Mouse (Mus musculus): Measurements from ENCODE around the gene Cacng7. TPM values are rescaled to one million over a fixed set of nuclear protein-coding genes. Genes with fewer than 3 reads are reported as not detected.

Gene Cacng7
- total RNA-seq (2023), result not detected

DNA sequence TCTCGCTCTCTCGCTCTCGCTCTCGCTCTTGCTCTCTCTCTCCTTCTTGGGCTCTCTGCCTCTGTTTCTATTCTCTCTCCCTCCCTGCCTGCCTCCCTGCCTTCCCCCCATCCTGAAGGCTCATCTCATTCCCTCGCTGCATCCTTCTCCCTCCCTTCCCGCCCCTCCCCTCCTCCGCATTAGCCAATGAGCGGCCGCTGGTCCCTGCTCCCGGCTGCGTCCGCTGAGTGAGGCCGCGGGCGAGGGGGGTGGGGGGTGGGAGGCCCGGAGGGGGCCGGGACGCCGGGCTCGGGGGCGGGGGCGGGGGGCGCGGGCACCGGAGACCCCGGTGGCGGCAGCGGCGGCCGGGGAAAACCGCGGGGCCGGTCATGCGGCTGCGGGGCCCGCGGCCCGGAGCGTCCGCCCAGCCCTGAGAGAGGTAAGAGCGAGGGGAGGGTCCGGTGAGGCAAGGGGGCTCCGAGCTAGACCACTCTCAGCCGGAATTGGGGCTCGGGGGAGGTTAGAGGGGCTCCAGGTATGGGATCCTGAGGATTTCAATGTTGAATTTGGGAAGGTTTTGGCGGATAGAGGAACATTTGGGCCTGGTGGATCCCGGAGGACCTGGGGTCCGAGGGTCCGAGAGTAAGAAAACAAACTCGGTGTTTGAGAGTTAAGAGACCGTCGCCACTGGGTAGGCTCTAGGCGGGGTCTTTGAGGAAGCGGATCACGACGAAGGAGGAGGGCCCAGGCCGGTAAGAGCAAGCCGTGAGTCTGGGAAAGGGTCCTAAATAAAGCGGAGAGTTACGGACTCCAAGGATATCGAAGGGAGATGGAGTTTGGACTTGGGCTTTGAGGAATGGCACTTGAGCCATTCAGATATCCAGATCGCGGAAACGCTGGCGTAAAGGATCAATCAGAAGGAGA, at the start of gene Cacng7:
Gene Cacng7 (plus strand): TSS at position 337 of the 903 bp plus-strand sequence.

DNA sequence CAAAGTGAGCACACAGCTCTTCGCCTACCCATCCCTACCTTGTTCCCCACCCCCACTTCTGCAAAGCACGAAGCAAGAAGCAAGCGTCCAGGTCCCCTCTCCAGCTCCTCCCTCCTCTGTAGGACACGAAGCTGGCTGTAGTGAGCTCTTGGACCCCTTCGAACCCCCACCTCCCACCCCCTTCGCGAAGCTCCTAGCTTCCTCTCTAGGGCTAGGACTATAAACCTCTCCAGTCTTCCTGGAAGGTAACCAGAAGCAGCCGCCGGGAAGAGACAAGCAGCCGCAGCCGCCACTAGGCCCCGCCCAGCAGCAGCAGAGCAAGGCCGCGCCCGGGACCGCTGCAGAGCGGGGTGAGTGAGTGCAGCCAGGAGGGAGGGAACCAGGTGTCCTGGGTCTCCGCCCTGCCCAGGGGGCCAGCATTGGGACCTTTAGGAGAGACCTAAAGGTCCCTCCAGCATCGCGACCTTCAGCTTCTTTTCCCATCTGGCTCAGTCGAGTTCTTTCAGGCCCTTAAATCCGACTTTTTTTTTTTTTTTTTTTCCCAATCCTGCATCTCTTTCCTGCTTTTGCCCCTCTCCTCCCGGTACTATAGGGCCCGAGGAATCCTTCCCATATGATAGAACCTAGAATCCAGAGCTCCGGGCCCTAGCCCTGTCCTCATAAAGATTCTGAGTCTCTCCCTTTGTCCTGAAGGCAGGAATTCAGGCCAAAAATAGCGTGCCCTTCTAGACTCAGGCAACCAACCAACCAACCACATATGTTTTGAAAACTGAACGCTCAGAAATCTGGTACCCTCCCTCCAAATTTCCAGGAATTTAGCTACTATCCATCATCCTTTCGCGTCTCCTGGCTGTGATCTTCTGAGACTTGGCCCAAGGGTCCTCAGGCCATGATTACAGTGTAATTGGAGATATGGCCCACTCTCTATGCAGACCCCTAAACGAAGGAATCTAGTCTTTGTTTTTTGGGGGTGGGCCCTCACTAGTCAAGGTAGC, 43.5 kb upstream of the Cacng7 start, which contains the start of the genes Myadm and Prkcg:
Gene Myadm (plus strand): TSS at position 105 of the 995 bp plus-strand sequence.
Gene Prkcg (plus strand): TSS at position 204 of the 995 bp plus-strand sequence.

DNA sequence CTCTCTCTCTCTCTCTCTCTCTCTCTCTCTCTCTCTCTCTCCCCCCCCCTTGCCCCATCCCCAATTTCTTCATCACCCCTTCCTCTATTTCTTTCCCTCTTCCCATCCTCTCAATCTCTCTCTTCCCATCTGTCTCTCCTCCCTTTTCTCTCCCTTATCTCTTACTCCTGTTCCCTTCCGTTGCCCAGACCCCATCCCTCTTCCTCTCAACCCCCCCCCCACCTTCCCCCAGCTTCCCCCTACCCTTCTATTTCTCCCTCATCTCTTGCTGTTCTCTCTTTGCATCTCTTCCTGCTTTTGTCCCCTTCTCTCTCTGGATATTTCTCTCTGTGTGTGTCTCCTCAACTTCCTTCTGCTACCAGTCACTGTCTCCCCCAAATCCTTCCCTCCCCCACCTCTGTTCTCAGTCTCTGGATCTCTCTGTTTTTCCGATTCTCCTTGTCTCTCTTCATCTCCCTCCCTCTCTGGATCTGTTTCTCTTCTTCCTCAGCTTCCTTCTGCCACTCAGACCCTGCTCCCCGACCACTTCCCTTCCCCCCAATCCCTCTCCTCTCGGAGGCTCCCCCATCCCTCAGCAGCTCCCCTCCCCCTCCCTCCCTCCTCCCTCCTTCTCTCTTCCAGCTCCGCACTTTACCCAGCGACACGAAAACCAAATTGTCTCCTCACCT, 57.8 kb downstream of the Cacng7 start, which contains the start of gene Cacng8:
Gene Cacng8 (plus strand): TSS at position 271 of the 668 bp plus-strand sequence.

Other genes starting within 250 kb of the Cacng7 start
- not detected for gene AU018091, start 163.8 kb upstream of the Cacng7 start, total RNA-seq (2023)
- gene Nlrp12, start 83.2 kb upstream of the Cacng7 start, total RNA-seq (2023), result not detected
- 9.8 TPM for gene Myadm, start 43.9 kb upstream of the Cacng7 start, total RNA-seq (2023)
- 0.92 TPM for gene Prkcg, start 43.8 kb upstream of the Cacng7 start, total RNA-seq (2023)
- 0.28 TPM for gene Cacng8, start 57.7 kb downstream of the Cacng7 start, total RNA-seq (2023)
- gene Cacng6, start 91.2 kb downstream of the Cacng7 start, total RNA-seq (2023), result not detected
- gene Tarm1, start 169.7 kb downstream of the Cacng7 start, total RNA-seq (2023), result not detected

Data from CD8-positive naive resting alpha-beta T cell, adult 57 days (primary cell).